Mouse (Mus musculus): ENCODE data around the gene Lpin2. TPM values are rescaled to one million over a fixed set of nuclear protein-coding genes. Genes with fewer than 3 reads are reported as not detected.

The Lpin2 gene
- polyA plus RNA-seq, 1 experiment: 20.7 TPM

DNA sequence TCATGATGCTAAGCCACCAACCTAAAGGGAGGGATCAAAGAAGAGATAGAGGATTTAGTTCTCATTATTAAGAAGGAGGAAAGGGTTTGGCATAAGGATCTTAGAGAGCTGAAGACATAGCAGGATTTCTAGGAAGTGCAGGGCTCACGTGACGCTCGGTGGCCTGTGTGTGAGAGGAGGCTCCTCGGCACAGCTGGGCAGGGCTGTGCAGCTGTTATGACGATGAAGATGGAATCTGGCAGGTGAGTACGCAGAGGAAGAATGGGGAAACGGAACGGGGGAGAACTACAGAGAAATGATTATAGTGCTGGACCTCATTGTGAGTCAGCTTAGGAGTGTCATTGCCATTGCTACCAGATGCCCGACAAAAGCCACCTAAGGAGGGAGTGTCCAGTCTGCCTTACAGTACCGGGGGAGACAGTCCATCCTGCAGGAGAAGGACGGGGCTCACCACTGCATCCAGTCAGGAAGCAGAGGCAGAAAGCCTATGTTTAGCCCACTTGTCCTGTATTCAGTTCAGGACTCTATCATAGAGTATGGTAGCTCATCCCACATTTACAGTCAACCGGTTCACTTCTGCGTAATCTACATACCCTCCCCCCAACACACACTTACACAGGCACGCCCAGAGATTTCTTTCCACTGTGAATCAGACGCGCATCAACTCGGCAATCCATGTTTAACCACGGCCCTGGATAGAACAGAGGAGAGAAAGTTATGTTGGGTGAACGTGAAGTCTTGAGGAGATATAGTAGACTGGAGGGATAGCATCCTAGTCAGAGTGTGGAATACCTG, 37.8 kb upstream of the Lpin2 start:
- TF ChIP-seq POLR2A (IDR thresholded peaks at IDR 0.05; ENCODE audit: low read depth, low read length): no peak
- TF ChIP-seq CTCF (IDR thresholded peaks at IDR 0.05; ENCODE audit: borderline replicate concordance, insufficient read depth, low read length): no peak
- Histone ChIP-seq H3K4me3 (ENCODE audit: insufficient read depth, low read length) (no peak overlapping the region), H3K27ac (ENCODE audit: insufficient read depth, low read length) (no peak overlapping the region), H3K4me1 (ENCODE audit: control insufficient read depth, insufficient read depth, low read length) (peaks cover 9% of the 10 kb centered on the region)

DNA sequence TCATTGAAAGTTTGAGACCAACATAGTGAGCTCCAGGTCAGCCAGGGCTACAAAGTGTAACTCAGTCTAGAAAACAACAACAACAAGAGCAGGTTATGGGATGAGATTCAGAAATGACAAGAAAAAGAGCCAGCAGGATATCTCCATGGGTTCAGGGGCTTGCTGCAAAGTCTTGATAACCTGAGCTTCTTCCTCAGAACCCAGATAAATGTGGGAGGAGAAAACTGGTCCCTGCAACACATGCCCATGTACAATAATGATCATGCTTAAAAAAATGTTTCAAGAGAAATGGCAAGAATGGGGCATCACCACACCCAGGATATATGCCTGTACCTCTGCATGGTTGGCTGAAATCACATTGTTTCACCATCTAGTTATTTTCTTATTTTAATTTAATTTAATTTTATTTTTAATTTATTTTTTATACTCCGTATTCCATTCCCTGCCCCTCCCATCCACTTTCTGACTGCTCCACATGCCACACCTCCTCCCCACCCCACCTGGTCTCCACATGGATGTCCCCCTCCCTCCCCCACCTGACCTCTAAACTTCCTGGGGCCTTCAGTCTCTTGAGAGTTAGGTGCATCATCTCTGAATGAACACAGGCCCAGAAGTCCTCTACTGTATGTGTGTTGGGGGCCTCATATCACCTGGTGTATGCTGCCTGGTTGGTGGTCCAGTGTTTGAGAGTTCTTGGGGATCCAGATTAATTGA, 37.0 kb upstream of the Lpin2 start:
- H3K4me1 ChIP-seq (ENCODE audit: control insufficient read depth, insufficient read depth, low read length): peaks cover 9% of the 10 kb centered on the region
- no peak overlapping the region for H3K4me3 ChIP-seq (ENCODE audit: insufficient read depth, low read length)
- TF ChIP-seq POLR2A (IDR thresholded peaks at IDR 0.05; ENCODE audit: low read depth, low read length): no peak
- no peak overlapping the region for H3K27ac ChIP-seq (ENCODE audit: insufficient read depth, low read length)

DNA sequence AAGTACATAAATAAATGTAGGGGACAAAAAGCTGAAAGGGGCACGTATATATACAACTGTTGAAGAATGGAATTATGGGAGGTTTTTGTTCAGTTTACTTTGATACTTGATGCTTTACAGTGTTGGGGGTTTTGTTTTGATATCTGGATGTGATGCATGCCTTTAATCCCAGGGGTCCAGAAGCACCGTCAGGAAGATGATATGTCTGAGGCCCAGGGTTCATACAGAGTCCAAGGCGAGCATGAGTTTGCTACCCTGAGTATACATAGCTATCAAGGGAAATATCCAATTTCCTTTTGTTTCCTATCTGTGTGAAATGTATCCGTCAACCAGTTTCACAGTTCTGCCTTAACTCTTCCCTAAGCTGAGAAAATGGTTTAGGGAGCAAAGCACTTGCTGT, 29.0 kb upstream of the Lpin2 start:
- no peak overlapping the region for H3K27ac ChIP-seq (ENCODE audit: insufficient read depth, low read length)
- H3K4me1 ChIP-seq (ENCODE audit: control insufficient read depth, insufficient read depth, low read length): no peaks in the 10 kb centered on the region
- H3K4me3 ChIP-seq (ENCODE audit: insufficient read depth, low read length): no peak overlapping the region
- no peak for TF ChIP-seq CTCF (IDR thresholded peaks at IDR 0.05; ENCODE audit: borderline replicate concordance, insufficient read depth, low read length)
- no peak for TF ChIP-seq POLR2A (IDR thresholded peaks at IDR 0.05; ENCODE audit: low read depth, low read length)

DNA sequence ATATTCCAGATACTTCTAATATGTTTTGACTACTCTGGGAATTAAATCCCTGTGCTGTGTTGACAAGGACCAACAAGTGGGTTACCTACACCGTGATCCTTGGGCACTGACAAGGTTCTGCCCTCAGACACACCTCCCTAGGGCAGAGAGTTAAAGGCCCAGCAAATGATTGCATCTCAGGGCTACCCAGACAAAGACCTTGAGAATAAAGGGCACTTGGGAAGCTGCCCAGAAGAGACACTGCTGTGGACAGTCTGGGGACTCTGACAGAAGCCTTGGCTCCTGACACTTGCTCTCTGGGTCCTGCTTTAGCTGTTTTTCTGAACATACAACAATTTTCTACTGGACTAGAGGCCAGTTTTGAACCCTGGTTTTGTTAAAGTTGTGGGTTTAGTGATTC, 27.1 kb upstream of the Lpin2 start:
- Histone ChIP-seq H3K27ac (ENCODE audit: insufficient read depth, low read length) (no peak overlapping the region), H3K4me1 (ENCODE audit: control insufficient read depth, insufficient read depth, low read length) (no peaks in the 10 kb centered on the region), H3K4me3 (ENCODE audit: insufficient read depth, low read length) (no peak overlapping the region)
- no peak for TF ChIP-seq CTCF (IDR thresholded peaks at IDR 0.05; ENCODE audit: borderline replicate concordance, insufficient read depth, low read length)
- TF ChIP-seq POLR2A (IDR thresholded peaks at IDR 0.05; ENCODE audit: low read depth, low read length): no peak

DNA sequence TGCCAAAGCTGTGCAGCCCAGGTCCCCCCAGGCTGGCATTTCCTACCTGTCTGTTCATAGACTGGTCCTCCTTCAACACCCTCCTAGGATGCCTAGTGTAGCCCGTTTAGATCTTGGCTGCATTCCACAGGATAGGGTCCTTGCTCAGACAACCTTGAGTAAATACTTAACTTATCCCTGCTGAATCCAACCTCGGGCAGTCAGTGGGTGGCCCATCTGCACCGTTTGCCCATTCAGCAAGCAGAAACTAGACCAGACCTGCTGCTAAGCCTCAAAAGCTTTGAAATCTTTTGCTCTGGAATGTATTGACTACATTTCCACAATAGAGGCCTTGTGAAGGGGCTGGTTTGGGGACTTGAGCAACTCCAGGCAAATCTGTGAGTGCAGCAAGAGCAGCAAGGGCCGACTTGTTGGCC, 23.2 kb upstream of the Lpin2 start:
- H3K4me1 ChIP-seq (ENCODE audit: control insufficient read depth, insufficient read depth, low read length): no peaks in the 10 kb centered on the region
- H3K27ac ChIP-seq (ENCODE audit: insufficient read depth, low read length): no peak overlapping the region
- TF ChIP-seq CTCF (IDR thresholded peaks at IDR 0.05; ENCODE audit: borderline replicate concordance, insufficient read depth, low read length) (no peak), POLR2A (IDR thresholded peaks at IDR 0.05; ENCODE audit: low read depth, low read length) (no peak)
- no peak overlapping the region for H3K4me3 ChIP-seq (ENCODE audit: insufficient read depth, low read length)

DNA sequence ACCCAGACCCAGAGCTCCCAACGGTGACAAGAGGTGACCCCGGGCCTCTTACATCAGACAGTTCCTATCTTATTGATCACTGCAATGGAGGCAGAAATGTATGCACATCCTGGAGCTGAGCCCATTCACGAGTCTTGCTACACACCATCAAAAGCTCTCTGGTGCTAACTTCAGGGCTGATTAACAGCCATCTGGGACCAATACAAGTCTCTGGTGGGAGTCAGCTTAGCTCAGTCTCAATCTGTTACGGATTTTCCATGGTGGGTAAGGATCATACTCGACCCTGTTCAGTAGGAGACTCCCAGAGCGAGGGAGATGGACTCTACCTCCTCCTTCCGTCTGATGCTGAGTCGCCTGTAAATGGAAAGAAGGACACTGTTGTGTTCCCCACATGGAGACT, 22.6 kb upstream of the Lpin2 start:
- H3K4me1 ChIP-seq (ENCODE audit: control insufficient read depth, insufficient read depth, low read length): no peaks in the 10 kb centered on the region
- no peak overlapping the region for H3K4me3 ChIP-seq (ENCODE audit: insufficient read depth, low read length)
- TF ChIP-seq POLR2A (IDR thresholded peaks at IDR 0.05; ENCODE audit: low read depth, low read length) (no peak), CTCF (IDR thresholded peaks at IDR 0.05; ENCODE audit: borderline replicate concordance, insufficient read depth, low read length) (no peak)
- no peak overlapping the region for H3K27ac ChIP-seq (ENCODE audit: insufficient read depth, low read length)

DNA sequence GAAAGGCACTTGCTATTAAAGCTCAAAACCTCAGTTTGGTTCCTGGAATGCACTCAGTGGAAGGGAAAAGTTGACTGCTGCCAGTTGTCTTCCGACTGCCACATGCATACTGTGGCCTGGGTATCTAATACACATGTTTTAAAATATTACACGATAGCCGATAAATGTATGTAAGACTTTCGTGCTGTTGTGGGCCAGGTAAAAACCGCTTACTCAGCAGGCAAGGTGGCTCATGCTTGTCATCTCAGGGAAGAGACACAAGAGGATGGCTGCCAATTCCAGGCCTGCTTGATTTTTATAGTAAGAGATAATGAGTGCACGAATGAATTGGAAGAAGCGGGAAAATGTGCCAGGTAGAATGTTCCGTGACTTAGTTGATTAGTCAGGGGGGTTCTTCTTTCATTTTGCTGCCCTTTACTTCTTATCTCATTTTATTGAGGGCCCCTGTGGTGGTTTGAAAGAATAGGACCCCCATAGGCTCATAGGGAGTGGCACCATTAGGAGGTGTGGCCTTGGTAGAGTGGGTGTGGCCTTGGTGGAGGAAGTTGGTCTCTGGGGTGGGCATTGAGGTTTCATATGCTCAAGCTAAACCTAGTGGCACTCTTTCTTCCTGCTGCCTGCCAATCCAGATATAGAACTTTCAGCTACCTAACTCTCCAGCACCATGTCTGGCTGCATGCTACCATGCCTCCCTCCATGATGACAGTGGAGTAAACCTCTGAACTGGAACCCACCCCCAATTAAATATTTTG, 21.9 kb upstream of the Lpin2 start:
- TF ChIP-seq POLR2A (IDR thresholded peaks at IDR 0.05; ENCODE audit: low read depth, low read length) (no peak), CTCF (IDR thresholded peaks at IDR 0.05; ENCODE audit: borderline replicate concordance, insufficient read depth, low read length) (no peak)
- Histone ChIP-seq H3K4me1 (ENCODE audit: control insufficient read depth, insufficient read depth, low read length) (peaks cover 3% of the 10 kb centered on the region; the same call in 1 of the 2 replicates), H3K27ac (ENCODE audit: insufficient read depth, low read length) (no peak overlapping the region), H3K4me3 (ENCODE audit: insufficient read depth, low read length) (no peak overlapping the region)

DNA sequence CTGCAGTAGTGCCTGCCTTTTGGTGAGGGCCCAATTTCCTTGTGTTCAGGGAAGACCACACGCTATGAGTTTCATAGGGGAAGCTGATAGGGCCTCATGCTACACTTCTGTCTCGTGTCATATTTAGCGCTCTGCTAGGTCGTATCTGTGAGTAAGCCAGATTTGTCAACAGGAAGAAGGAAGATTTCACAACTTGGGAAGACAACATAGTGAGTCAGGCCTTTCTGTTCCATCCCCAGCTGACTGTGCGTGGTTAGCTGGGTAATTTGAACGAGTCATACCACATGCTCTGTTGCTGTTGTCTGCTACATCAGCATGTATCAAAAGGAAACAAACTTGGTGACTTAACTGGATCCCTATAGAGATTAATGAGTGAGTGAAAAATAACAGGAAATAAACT, 17.4 kb upstream of the Lpin2 start:
- no peak overlapping the region for H3K27ac ChIP-seq (ENCODE audit: insufficient read depth, low read length)
- TF ChIP-seq POLR2A (IDR thresholded peaks at IDR 0.05; ENCODE audit: low read depth, low read length) (no peak), CTCF (IDR thresholded peaks at IDR 0.05; ENCODE audit: borderline replicate concordance, insufficient read depth, low read length) (no peak)
- H3K4me1 ChIP-seq (ENCODE audit: control insufficient read depth, insufficient read depth, low read length): peaks cover 3% of the 10 kb centered on the region; the same call in 1 of the 2 replicates
- H3K4me3 ChIP-seq (ENCODE audit: insufficient read depth, low read length): no peak overlapping the region

DNA sequence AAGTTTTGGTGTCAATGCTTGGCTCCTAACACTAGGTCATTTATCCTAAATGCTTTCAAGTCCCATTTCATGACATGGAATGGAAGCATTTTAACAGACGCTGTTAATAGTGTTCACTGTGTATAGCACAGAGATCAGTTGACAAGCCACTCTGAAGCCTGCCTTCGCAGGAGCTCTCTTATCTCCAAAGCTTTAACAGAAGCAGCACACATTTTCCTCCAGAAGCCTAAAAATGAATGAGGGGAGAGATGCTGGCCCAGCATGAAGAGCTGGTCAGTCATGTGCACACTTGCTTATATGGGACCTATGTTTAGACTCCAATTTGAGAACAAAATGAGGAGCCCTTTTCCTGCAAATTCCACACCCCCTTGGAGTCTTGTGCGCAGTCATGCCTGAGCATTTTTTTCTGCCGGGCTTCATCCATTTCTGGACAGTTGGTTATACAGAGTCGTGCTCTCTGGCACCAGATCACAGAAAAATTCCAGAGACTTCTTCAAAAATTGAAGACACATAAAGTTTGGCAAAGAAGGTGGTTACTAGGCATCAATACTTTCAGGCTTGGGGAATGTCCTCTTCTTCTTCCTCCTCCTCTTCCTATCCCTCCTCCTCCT, 14.1 kb upstream of the Lpin2 start:
- no peak overlapping the region for H3K27ac ChIP-seq (ENCODE audit: insufficient read depth, low read length)
- H3K4me3 ChIP-seq (ENCODE audit: insufficient read depth, low read length): no peak overlapping the region
- TF ChIP-seq POLR2A (IDR thresholded peaks at IDR 0.05; ENCODE audit: low read depth, low read length): no peak
- TF ChIP-seq CTCF (IDR thresholded peaks at IDR 0.05; ENCODE audit: borderline replicate concordance, insufficient read depth, low read length): no peak

More for the DNA sequence above, 14.1 kb upstream of the Lpin2 start:
- peaks cover 3% of the 10 kb centered on the region; the same call in 1 of the 2 replicates for H3K4me1 ChIP-seq (ENCODE audit: control insufficient read depth, insufficient read depth, low read length)
